In genomic region chr2:152742435-152742834, GRCm38 (mm10) we compare ENCODE assay signal across 8 mouse cellular contexts. TPM values are rescaled to one million over a fixed set of nuclear protein-coding genes. Genes with fewer than 3 reads are reported as not detected.
A peak's percentile ranks its signal among the peaks of the same experiment; 100 is the strongest.
DNase-seq lines count a peak whose midpoint lies in the region; ATAC-seq lines count a peak whose summit lies in the region.

No protein-coding gene starts in this region.

- H3K9me3 ChIP-seq in forebrain, embryonic 11.5 days (ENCODE audit: control insufficient read depth, low read length): no peaks in the 10 kb centered on the region
- H3K9me3 ChIP-seq in hindbrain, embryonic 12.5 days (replicated peaks): no peaks in the 10 kb centered on the region
- H3K9me3 ChIP-seq in limb, embryonic 15.5 days: no peaks in the 10 kb centered on the region

- peaks cover 11% of the 10 kb centered on the region for H3K4me1 ChIP-seq in forebrain, embryonic 11.5 days (replicated peaks; ENCODE audit: control insufficient read depth, insufficient read depth, low read length)
- peaks cover 32% of the 10 kb centered on the region for H3K4me1 ChIP-seq in hindbrain, embryonic 12.5 days
- peaks cover 53% of the 10 kb centered on the region for H3K4me1 ChIP-seq in limb, embryonic 15.5 days

- no peak overlapping the region for H3K4me2 ChIP-seq in forebrain, embryonic 11.5 days (ENCODE audit: low read depth, low read length, severe bottlenecking)
- H3K4me2 ChIP-seq in hindbrain, embryonic 12.5 days (replicated peaks): no peak overlapping the region; the same call in 1 of the 2 replicates
- H3K4me2 ChIP-seq in limb, embryonic 15.5 days: no peak overlapping the region

- no peaks in the 10 kb centered on the region for H3K36me3 ChIP-seq in forebrain, embryonic 11.5 days (ENCODE audit: control insufficient read depth, insufficient read depth, low read length)
- H3K36me3 ChIP-seq in hindbrain, embryonic 12.5 days: no peaks in the 10 kb centered on the region
- H3K36me3 ChIP-seq in limb, embryonic 15.5 days: no peaks in the 10 kb centered on the region

- H3K27ac ChIP-seq in forebrain, embryonic 11.5 days (ENCODE audit: low read depth, low read length): no peak overlapping the region
- H3K27ac ChIP-seq in hindbrain, embryonic 12.5 days: 0 out of 2 replicates have a peak overlapping the region, but pooled peaks have one; percentile 40
- peak overlapping the region; percentile 70 for H3K27ac ChIP-seq in limb, embryonic 15.5 days

- H3K27me3 ChIP-seq in forebrain, embryonic 11.5 days (ENCODE audit: control insufficient read depth, insufficient read depth, low read length): peaks cover 5% of the 10 kb centered on the region; the same call in 1 of the 2 replicates
- H3K27me3 ChIP-seq in hindbrain, embryonic 12.5 days: no peaks in the 10 kb centered on the region
- H3K27me3 ChIP-seq in limb, embryonic 15.5 days: no peaks in the 10 kb centered on the region

- DNase-seq in gastrocnemius, postnatal 10 days: peak; percentile 76
- no peak for DNase-seq in gastrocnemius, adult 8-10 months (ENCODE audit: low spot score in 2 of 2)
- peak; percentile 77 for DNase-seq in adipocyte (ENCODE audit: low spot score)
- DNase-seq in forebrain, embryonic 11.5 days (ENCODE audit: low spot score): peak; percentile 88
- DNase-seq in monocyte, adult 2 months (ENCODE audit: low read depth in 1 of 2, low spot score in 2 of 2): peak; percentile 42 to 57
- DNase-seq in urinary bladder, postnatal 14 days (ENCODE audit: low spot score): peak; percentile 82

- no peak overlapping the region for H3K4me3 ChIP-seq in forebrain, embryonic 11.5 days (ENCODE audit: low read depth, low read length)
- no peak overlapping the region for H3K4me3 ChIP-seq in hindbrain, embryonic 12.5 days
- H3K4me3 ChIP-seq in limb, embryonic 15.5 days: no peak overlapping the region

- no peak; the same call in 1 of the 2 replicates for ATAC-seq in forebrain, embryonic 11.5 days (replicated peaks; ENCODE audit: low FRiP score)
- ATAC-seq in hindbrain, embryonic 12.5 days (ENCODE audit: low FRiP score): 0 out of 2 replicates have a peak, but pooled peaks have one; percentile 15
- no peak for ATAC-seq in limb, embryonic 15.5 days (ENCODE audit: insufficient number of reproducible peaks, low FRiP score, low TSS enrichment, low read depth)

- no peak overlapping the region for H3K9ac ChIP-seq in forebrain, embryonic 11.5 days (ENCODE audit: low read length)
- no peak overlapping the region for H3K9ac ChIP-seq in hindbrain, embryonic 12.5 days
- H3K9ac ChIP-seq in limb, embryonic 15.5 days: no peak overlapping the region

- WGBS in forebrain, embryonic 11.5 days: 25% methylated on average over 10 of the region's 10 CpGs
- WGBS in hindbrain, embryonic 12.5 days: 26% methylated on average over 10 of the region's 10 CpGs
- 28% methylated on average over 10 of the region's 10 CpGs for WGBS in limb, embryonic 15.5 days

RNA-seq across cellular contexts. Expression of gene Id1, which starts 6.4 kb away (rescaled TPM):
- 10 to 100 TPM; 17.6 to 21.1 TPM for total RNA-seq in gastrocnemius, postnatal 10 days (2021)
- total RNA-seq in gastrocnemius, adult 8-10 months (2022): 10 to 100 TPM in 1 of 4 experiments, 1 to 10 TPM in 3; 6.7 to 16.6 (median 8.4) TPM
- polyA plus RNA-seq in forebrain, embryonic 11.5 days (2014; fragmentation: Nextera tagmentation; extraction: Ambion mirVana): 51.1 and 53.1 TPM in 2 replicates
- polyA plus RNA-seq in hindbrain, embryonic 12.5 days (2016; fragmentation: Nextera tagmentation; extraction: Ambion mirVana): 157 and 159 TPM in 2 replicates
- 167 and 168 TPM in 2 replicates for polyA plus RNA-seq in limb, embryonic 15.5 days (2015; fragmentation: Nextera tagmentation; extraction: Ambion mirVana)

RNA-seq across cellular contexts. Expression of gene Cox4i2, which starts 11.5 kb away (rescaled TPM):
- total RNA-seq in gastrocnemius, postnatal 10 days (2021): 1 to 10 TPM; 5.6 to 6.9 TPM
- 1 to 10 TPM; 1.4 to 3.1 (median 2.0) TPM for total RNA-seq in gastrocnemius, adult 8-10 months (2022)
- 4.6 and 5.5 TPM in 2 replicates for polyA plus RNA-seq in forebrain, embryonic 11.5 days (2014; fragmentation: Nextera tagmentation; extraction: Ambion mirVana)
- 5.0 and 5.3 TPM in 2 replicates for polyA plus RNA-seq in hindbrain, embryonic 12.5 days (2016; fragmentation: Nextera tagmentation; extraction: Ambion mirVana)
- polyA plus RNA-seq in limb, embryonic 15.5 days (2015; fragmentation: Nextera tagmentation; extraction: Ambion mirVana): 33.9 and 36.2 TPM in 2 replicates

RNA-seq across cellular contexts. Expression of gene Mcts2, which starts 55.6 kb away (rescaled TPM):
- total RNA-seq in gastrocnemius, postnatal 10 days (2021): 10 to 100 TPM; 12.5 to 19.3 TPM
- 10 to 100 TPM; 10.2 to 12.8 (median 11.9) TPM for total RNA-seq in gastrocnemius, adult 8-10 months (2022)
- polyA plus RNA-seq in forebrain, embryonic 11.5 days (2014; fragmentation: Nextera tagmentation; extraction: Ambion mirVana): 37.9 and 39.5 TPM in 2 replicates
- 34.9 and 40.5 TPM in 2 replicates for polyA plus RNA-seq in hindbrain, embryonic 12.5 days (2016; fragmentation: Nextera tagmentation; extraction: Ambion mirVana)
- polyA plus RNA-seq in limb, embryonic 15.5 days (2015; fragmentation: Nextera tagmentation; extraction: Ambion mirVana): 22.0 and 24.2 TPM in 2 replicates

Comparison
In these comparisons a context has a peak if more than half of its experiments do, and no peak if none do; other contexts are left out.
1. DNase-seq: peak in gastrocnemius, postnatal 10 days (single experiment), adipocyte (single experiment), forebrain, embryonic 11.5 days (single experiment), monocyte, adult 2 months (2 of 2) and urinary bladder, postnatal 14 days (single experiment); none in gastrocnemius, adult 8-10 months (0 of 2).